Mouse (Mus musculus) forebrain, embryonic 16.5 days (tissue): ENCODE results near the gene Mrgpra1. TPM values are rescaled to one million over a fixed set of nuclear protein-coding genes. Genes with fewer than 3 reads are reported as not detected.
"Not testable (repeated sequence)": the region's sequence is repeated elsewhere in the genome, so short reads cannot be mapped to it uniquely, and the experiment has no call there.

Experiments used
- ATAC-seq: fragments of 200-750 bp; cut with Nextera tagmentation; 2 replicates; pipeline ENCODE4 v1.8.0; 2017; ENCODE audit warnings: mild to moderate bottlenecking, moderate library complexity
- H3K27ac ChIP-seq: fragments of 300-500 bp; sonication (generic); 2 replicates; pipeline ENCODE4 v1.5.1; 2014; ENCODE audit warnings: low read length, control low read depth
- H3K27me3 ChIP-seq: fragments of 300-500 bp; sonication (generic); replicated peaks from 2 replicates; pipeline ENCODE4 v1.6.1; 2014; ENCODE audit warnings: low read length; ENCODE audit not compliant: control insufficient read depth, insufficient read depth
- H3K36me3 ChIP-seq: fragments of 300-500 bp; sonication (generic); 2 replicates; pipeline ENCODE4 v1.6.1; 2014; ENCODE audit not compliant: control insufficient read depth, insufficient read depth
- H3K4me1 ChIP-seq: fragments of 300-500 bp; sonication (generic); replicated peaks from 2 replicates; pipeline ENCODE4 v1.6.1; 2014; ENCODE audit warnings: low read length; ENCODE audit not compliant: control insufficient read depth, insufficient read depth
- H3K4me2 ChIP-seq: fragments of 300-500 bp; sonication (generic); 2 replicates; pipeline ENCODE4 v1.6.1; 2014; ENCODE audit warnings: mild to moderate bottlenecking, low read length, control low read depth
- H3K4me3 ChIP-seq: fragments of 300-500 bp; sonication (generic); replicated peaks from 2 replicates; pipeline ENCODE4 v1.5.1; 2014; ENCODE audit warnings: mild to moderate bottlenecking, low read length, control low read depth
- H3K9ac ChIP-seq: fragments of 300-500 bp; sonication (generic); replicated peaks from 2 replicates; pipeline ENCODE4 v1.6.1; 2014; ENCODE audit warnings: low read depth, low read length, control low read depth
- H3K9me3 ChIP-seq: fragments of 300-500 bp; sonication (generic); 2 replicates; pipeline ENCODE4 v1.6.1; 2016; ENCODE audit warnings: low read length; ENCODE audit not compliant: control insufficient read depth
- WGBS: fragments of 180-500 bp; shearing (Covaris S2); extraction: QIAGEN DNeasy Blood & Tissue Kit; methylation state at CpG from one replicate; pipeline ENCODE4 v1.1.7; 2014; 5-methylcytosine and 5-hydroxymethylcytosine counted together
- polyA plus RNA-seq: library from polyadenylated mRNA; unstranded; fragments of >200 nt; fragmentation: Nextera tagmentation; extraction: Ambion mirVana; gene quantifications from 2 replicates; pipeline ENCODE4 v1.2.1, GENCODE M21; 2015

Gene Mrgpra1
- not detected in 2 replicates for polyA plus RNA-seq

DNA sequence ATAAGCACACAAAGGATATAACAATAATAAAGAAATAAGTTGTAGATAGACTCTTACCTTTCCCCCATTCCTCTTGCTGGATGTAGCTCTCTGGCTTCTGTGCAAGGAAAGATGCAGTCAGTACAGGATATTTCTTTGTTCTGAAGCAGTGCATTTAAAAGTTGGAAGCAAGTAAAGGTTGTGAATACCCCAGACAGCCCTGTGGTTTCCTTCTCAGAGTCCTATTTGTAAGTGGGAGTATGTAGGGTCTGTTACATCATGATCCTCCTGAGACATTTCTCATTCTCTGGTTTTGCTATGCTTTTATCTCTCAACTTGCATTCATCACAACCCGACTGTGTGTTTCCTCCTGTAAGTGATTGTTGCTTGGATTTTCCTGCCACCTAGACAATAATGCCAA lies at the start of gene Mrgpra1:
Mrgpra1 (minus strand) TSS at position 101 of the 400 bp plus-strand sequence.
- no peaks in the 10 kb centered on the region for H3K27me3 ChIP-seq
- H3K4me2 ChIP-seq: no peak within 1 kb of the TSS
- H3K27ac ChIP-seq: no peak within 1 kb of the TSS
- H3K9me3 ChIP-seq: peaks cover 16% of the 10 kb centered on the region
- no peaks in the 10 kb centered on the region for H3K4me1 ChIP-seq
- no peak for ATAC-seq
- no peak within 1 kb of the TSS for H3K9ac ChIP-seq
- 76% methylated on average over 1 of the region's 1 CpGs for WGBS
- no peaks in the 10 kb centered on the region for H3K36me3 ChIP-seq
- no peak within 1 kb of the TSS for H3K4me3 ChIP-seq

DNA sequence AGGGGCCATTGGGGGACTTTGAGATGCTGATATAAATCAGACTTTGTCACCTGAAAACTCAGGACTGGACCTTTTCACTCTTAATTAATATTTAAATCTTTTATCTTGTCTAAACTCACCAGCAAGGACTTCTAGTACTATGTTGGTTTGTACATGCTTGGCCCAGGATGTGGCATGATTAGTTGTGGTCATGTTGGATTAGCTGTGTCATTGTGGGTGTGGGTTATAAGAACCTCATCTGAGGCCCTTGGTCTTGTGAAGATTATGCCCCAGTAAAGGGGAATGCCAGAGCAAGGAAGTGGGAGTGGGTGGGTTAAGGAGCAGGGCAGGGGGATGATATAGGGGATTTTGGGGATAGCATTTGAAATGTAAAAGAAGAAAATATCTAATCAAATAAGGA lies 47.1 kb upstream of the Mrgpra1 start:
- ATAC-seq: no peak
- Histone ChIP-seq H3K36me3 (no peaks in the 10 kb centered on the region), H3K4me1 (no peaks in the 10 kb centered on the region)

GRCm38 (mm10) chr7:47348421-47348820 lies 5.6 kb downstream of the Mrgpra1 start:
- Histone ChIP-seq H3K9ac (no peak overlapping the region), H3K4me1 (no peaks in the 10 kb centered on the region), H3K9me3 (peaks cover 9% of the 10 kb centered on the region), H3K27me3 (no peaks in the 10 kb centered on the region), H3K4me2 (no peak overlapping the region), H3K27ac (no peak overlapping the region), H3K36me3 (no peaks in the 10 kb centered on the region), H3K4me3 (no peak overlapping the region)
- ATAC-seq: no peak
- WGBS: 69% methylated on average over 3 of the region's 3 CpGs

More for the DNA sequence above, 47.1 kb upstream of the Mrgpra1 start:
- Histone ChIP-seq H3K27ac (no peak overlapping the region), H3K4me2 (no peak overlapping the region), H3K27me3 (no peaks in the 10 kb centered on the region), H3K9me3 (no peaks in the 10 kb centered on the region), H3K4me3 (no peak overlapping the region), H3K9ac (no peak overlapping the region)

DNA sequence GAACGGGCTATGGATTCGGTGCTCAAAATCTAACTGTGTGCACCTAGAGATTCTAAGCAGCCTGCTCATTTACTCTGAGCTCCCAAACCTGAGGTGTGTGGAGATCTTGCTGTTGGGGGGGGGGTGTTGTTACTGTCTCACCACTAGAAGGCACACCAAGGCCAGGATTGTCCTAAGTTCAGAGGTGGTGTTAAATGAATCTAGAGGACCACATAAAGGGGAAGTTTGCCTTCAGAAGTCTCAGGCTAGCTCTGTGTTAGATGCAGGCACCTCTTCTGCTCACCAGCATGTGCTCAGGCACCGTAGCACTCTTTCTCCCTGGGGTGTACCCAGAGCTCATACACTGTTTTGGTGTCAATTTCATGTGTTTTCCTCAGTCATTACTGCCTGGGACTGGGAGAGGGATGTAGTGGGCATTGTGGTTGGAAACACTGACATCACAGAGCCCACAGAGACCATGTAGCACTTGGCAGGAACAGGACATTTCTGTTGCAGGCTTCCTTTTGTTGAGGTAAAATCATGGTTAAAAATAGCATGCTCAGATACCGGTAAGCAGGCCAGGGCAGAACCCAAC lies 8.0 kb downstream of the Mrgpra1 start:
- H3K27me3 ChIP-seq: no peaks in the 10 kb centered on the region

DNA sequence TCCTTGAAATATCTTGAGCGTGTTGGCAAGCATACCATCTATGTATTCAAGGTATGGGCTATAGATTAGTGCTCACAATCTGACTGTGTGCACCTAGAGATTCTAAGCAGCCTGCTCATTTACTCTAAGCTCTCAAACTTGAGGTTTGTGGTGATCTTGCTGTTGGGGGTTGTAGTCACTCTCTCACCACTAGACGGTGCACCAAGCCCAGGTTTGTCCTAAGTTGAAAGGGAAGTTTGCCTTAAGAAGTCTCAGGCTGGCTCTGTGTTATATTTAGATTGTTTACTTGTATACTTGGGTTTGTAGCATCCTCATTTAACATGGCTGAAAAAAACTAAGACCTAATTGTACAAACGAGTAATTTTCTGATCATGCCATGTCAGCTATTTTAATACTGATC lies 12.2 kb downstream of the Mrgpra1 start:
- not testable (repeated sequence) for H3K27me3 ChIP-seq, H3K4me3 ChIP-seq, H3K36me3 ChIP-seq, ATAC-seq, H3K9ac ChIP-seq, H3K27ac ChIP-seq, H3K4me2 ChIP-seq, H3K4me1 ChIP-seq, H3K9me3 ChIP-seq
- WGBS: 81% methylated on average over 3 of the region's 3 CpGs

More for the DNA sequence above, 8.0 kb downstream of the Mrgpra1 start:
- Histone ChIP-seq H3K9ac (no peak overlapping the region), H3K9me3 (peaks cover 9% of the 10 kb centered on the region), H3K4me3 (no peak overlapping the region), H3K4me1 (no peaks in the 10 kb centered on the region), H3K27ac (no peak overlapping the region), H3K4me2 (no peak overlapping the region), H3K36me3 (no peaks in the 10 kb centered on the region)
- WGBS: 89% methylated on average over 4 of the region's 4 CpGs
- ATAC-seq: no peak

GRCm38 (mm10) chr7:47341389-47341788 lies 12.7 kb downstream of the Mrgpra1 start:
- not testable (repeated sequence) for ATAC-seq, H3K36me3 ChIP-seq, H3K4me2 ChIP-seq, H3K9me3 ChIP-seq, H3K27ac ChIP-seq, H3K9ac ChIP-seq, H3K4me3 ChIP-seq, H3K27me3 ChIP-seq, H3K4me1 ChIP-seq
- WGBS: 64% methylated on average over 3 of the region's 3 CpGs

GRCm38 (mm10) chr7:47318299-47318698 lies 35.7 kb downstream of the Mrgpra1 start:
- WGBS: 52% methylated on average over 1 of the region's 1 CpGs
- Histone ChIP-seq H3K27me3 (no peaks in the 10 kb centered on the region), H3K4me1 (no peaks in the 10 kb centered on the region), H3K4me2 (no peak overlapping the region), H3K27ac (no peak overlapping the region), H3K9ac (no peak overlapping the region), H3K9me3 (peaks cover 2% of the 10 kb centered on the region; the same call in 1 of the 2 replicates), H3K36me3 (no peaks in the 10 kb centered on the region), H3K4me3 (no peak overlapping the region)
- ATAC-seq: no peak

DNA sequence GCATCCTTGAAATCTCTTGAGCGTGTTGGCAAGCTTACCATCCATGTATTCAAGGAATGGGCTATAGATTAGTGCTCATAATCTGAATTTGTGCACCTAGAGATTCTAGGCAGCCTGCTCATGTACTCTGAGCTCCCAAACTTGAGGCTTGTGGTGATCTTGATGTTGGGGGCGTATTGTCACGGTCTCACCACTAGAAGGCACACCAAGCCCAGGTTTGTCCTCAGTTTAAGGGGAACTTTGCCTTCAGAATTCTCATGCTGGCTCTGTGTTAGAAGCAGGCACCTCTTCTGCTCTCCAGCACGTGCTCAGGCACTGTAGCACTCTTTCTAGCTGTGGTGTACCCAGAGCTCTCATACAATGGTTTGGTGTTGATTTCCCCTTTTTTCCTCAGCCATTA lies 41.8 kb downstream of the Mrgpra1 start:
- no peak overlapping the region for H3K9ac ChIP-seq
- no peaks in the 10 kb centered on the region for H3K36me3 ChIP-seq
- H3K9me3 ChIP-seq: peaks cover 5% of the 10 kb centered on the region
- H3K27me3 ChIP-seq: no peaks in the 10 kb centered on the region
- no peak overlapping the region for H3K27ac ChIP-seq
- H3K4me3 ChIP-seq: no peak overlapping the region
- H3K4me1 ChIP-seq: no peaks in the 10 kb centered on the region
- no peak for ATAC-seq
- no peak overlapping the region for H3K4me2 ChIP-seq
- 37% methylated on average over 4 of the region's 4 CpGs for WGBS

DNA sequence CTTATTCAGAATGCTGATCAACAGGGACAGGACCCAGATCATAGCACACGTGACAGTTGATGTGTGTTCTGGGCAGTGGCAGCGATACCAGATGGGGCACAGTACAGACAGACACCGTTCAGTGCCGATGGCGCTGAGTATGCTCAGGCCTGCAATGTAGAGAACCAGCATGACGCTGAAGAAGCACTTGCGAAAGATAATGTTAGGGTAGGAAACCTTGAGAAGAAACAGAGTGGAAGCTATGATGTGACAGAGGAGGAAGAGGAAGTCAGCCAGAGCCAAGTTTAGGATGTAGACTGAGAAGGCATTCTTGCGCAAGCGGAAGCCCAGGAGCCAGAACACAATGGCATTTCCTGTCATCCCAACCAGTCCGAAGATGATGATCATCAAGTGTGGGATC lies 44.2 kb downstream of the Mrgpra1 start:
- Histone ChIP-seq H3K4me3 (no peak overlapping the region), H3K4me2 (no peak overlapping the region), H3K36me3 (no peaks in the 10 kb centered on the region), H3K27me3 (no peaks in the 10 kb centered on the region), H3K9ac (no peak overlapping the region), H3K9me3 (peaks cover 7% of the 10 kb centered on the region), H3K27ac (no peak overlapping the region), H3K4me1 (no peaks in the 10 kb centered on the region)
- ATAC-seq: no peak
- WGBS: 91% methylated on average over 10 of the region's 10 CpGs

DNA sequence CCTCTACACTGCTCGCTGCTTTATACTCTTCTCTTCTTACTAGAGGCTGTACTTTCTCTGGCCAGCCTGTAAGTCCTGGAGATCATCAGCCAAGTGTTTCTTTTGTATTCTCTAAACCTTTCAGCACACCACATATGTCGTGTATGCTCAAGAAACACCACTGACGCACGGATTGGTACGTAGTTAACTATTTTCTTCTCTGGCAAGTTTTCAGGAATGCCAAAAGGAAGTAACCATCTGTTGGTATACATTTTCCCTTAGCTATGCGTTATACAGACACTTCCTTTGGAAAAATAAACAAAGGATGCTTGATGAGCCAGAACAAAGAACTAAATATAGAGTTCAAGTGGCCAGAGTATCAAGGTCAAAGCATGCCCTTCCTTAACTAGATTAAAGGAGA lies 49.4 kb downstream of the Mrgpra1 start:
- not testable (repeated sequence) for ATAC-seq, H3K4me1 ChIP-seq, H3K27me3 ChIP-seq, H3K27ac ChIP-seq, H3K4me2 ChIP-seq, H3K4me3 ChIP-seq, H3K9me3 ChIP-seq, H3K36me3 ChIP-seq, H3K9ac ChIP-seq
- WGBS: 88% methylated on average over 5 of the region's 6 CpGs
